Mouse (Mus musculus) spleen, postnatal 14 days (tissue): ENCODE measurements around the gene Prr5l.

ENCODE experiments used
- DNase-seq, 2 experiments: peaks; one replicate each; pipeline ENCODE4 v3.0.0; 2021 to 2022; ENCODE audit warnings: low spot score in 2 of 2

The Prr5l gene

GRCm38 (mm10) chr2:101881471-101882162, 1.2 kb downstream of the Prr5l start:
- no peak for DNase-seq

GRCm38 (mm10) chr2:101871179-101871578, 11.6 kb downstream of the Prr5l start:
- DNase-seq, result peak in 1 of 2 experiments; percentile 11

- no peak for DNase-seq
These were observed 14.1 kb downstream of the Prr5l start for GRCm38 (mm10) chr2:101868683-101869082.

- DNase-seq, result no peak
These were observed 20.4 kb downstream of the Prr5l start for GRCm38 (mm10) chr2:101862219-101863123.

GRCm38 (mm10) chr2:101860920-101861485, 21.8 kb downstream of the Prr5l start:
- no peak for DNase-seq

- DNase-seq, result no peak
These were observed 26.7 kb downstream of the Prr5l start for GRCm38 (mm10) chr2:101856174-101856573.

GRCm38 (mm10) chr2:101854792-101855191, 28.0 kb downstream of the Prr5l start:
- DNase-seq, result no peak

GRCm38 (mm10) chr2:101842756-101843155, 40.1 kb downstream of the Prr5l start:
- no peak for DNase-seq

GRCm38 (mm10) chr2:101834816-101835523, 47.9 kb downstream of the Prr5l start:
- DNase-seq, result no peak

- DNase-seq, result no peak
These were observed 50.5 kb downstream of the Prr5l start for GRCm38 (mm10) chr2:101832361-101832760.

GRCm38 (mm10) chr2:101831851-101832250, 51.0 kb downstream of the Prr5l start:
- no peak for DNase-seq

GRCm38 (mm10) chr2:101830186-101830915, 52.5 kb downstream of the Prr5l start:
- DNase-seq, result no peak

GRCm38 (mm10) chr2:101829013-101829412, 53.8 kb downstream of the Prr5l start:
- no peak for DNase-seq

- no peak for DNase-seq
These were observed 54.7 kb downstream of the Prr5l start for GRCm38 (mm10) chr2:101828057-101828643.

GRCm38 (mm10) chr2:101827626-101828025, 55.2 kb downstream of the Prr5l start:
- no peak for DNase-seq

- DNase-seq, result no peak
These were observed 55.8 kb downstream of the Prr5l start for GRCm38 (mm10) chr2:101826950-101827600.

GRCm38 (mm10) chr2:101826186-101826707, 56.6 kb downstream of the Prr5l start:
- no peak for DNase-seq

- no peak for DNase-seq
These were observed 57.4 kb downstream of the Prr5l start for GRCm38 (mm10) chr2:101825226-101826120.

GRCm38 (mm10) chr2:101823821-101824220, 59.0 kb downstream of the Prr5l start:
- no peak for DNase-seq
